Mouse (Mus musculus): Measurements from ENCODE around the gene Adra1d. TPM values are rescaled to one million over a fixed set of nuclear protein-coding genes. Genes with fewer than 3 reads are reported as not detected.
A peak's percentile ranks its signal among the peaks of the same experiment; 100 is the strongest.

Gene Adra1d
- polyA plus RNA-seq, 1 experiment from 2014 or later, result 1.8 TPM

GRCm38 (mm10) chr2:131527061-131527460 is 35.0 kb downstream of the Adra1d start:
- Histone ChIP-seq H3K36me3 (ENCODE audit: control insufficient read depth, insufficient read depth, low read length) (no peaks in the 10 kb centered on the region), H3K4me2 (ENCODE audit: low read depth, low read length) (no peak overlapping the region), H3K27me3 (ENCODE audit: control insufficient read depth, insufficient read depth, low read depth, low read length) (no peaks in the 10 kb centered on the region), H3K4me3 (ENCODE audit: low read length) (no peak overlapping the region), H3K9ac (ENCODE audit: low read length) (no peak overlapping the region), H3K9me3 (ENCODE audit: control insufficient read depth, low read length) (no peaks in the 10 kb centered on the region), H3K4me1 (replicated peaks; ENCODE audit: control insufficient read depth, insufficient read depth, low read length) (no peaks in the 10 kb centered on the region), H3K27ac (ENCODE audit: low read length) (no peak overlapping the region)
- 42% methylated on average over 3 of the region's 3 CpGs for WGBS
- no peak for ATAC-seq (ENCODE audit: low read depth)

- Histone ChIP-seq H3K9ac (ENCODE audit: low read length) (no peak overlapping the region), H3K4me2 (ENCODE audit: low read depth, low read length) (no peak overlapping the region), H3K27me3 (ENCODE audit: control insufficient read depth, insufficient read depth, low read depth, low read length) (no peaks in the 10 kb centered on the region), H3K4me3 (ENCODE audit: low read length) (no peak overlapping the region), H3K36me3 (ENCODE audit: control insufficient read depth, insufficient read depth, low read length) (peaks cover 3% of the 10 kb centered on the region), H3K4me1 (replicated peaks; ENCODE audit: control insufficient read depth, insufficient read depth, low read length) (no peaks in the 10 kb centered on the region), H3K27ac (ENCODE audit: low read length) (no peak overlapping the region), H3K9me3 (ENCODE audit: control insufficient read depth, low read length) (no peaks in the 10 kb centered on the region)
- no peak for ATAC-seq (ENCODE audit: low read depth)
- WGBS, result 93% methylated on average over 19 of the region's 19 CpGs
Observed at GRCm38 (mm10) chr2:131520743-131521142, 41.3 kb downstream of the Adra1d start.

- Histone ChIP-seq H3K4me3 (ENCODE audit: low read length) (no peak overlapping the region), H3K27ac (ENCODE audit: low read length) (no peak overlapping the region), H3K36me3 (ENCODE audit: control insufficient read depth, insufficient read depth, low read length) (peaks cover 3% of the 10 kb centered on the region), H3K9me3 (ENCODE audit: control insufficient read depth, low read length) (no peaks in the 10 kb centered on the region), H3K9ac (ENCODE audit: low read length) (no peak overlapping the region), H3K4me2 (ENCODE audit: low read depth, low read length) (no peak overlapping the region), H3K4me1 (replicated peaks; ENCODE audit: control insufficient read depth, insufficient read depth, low read length) (no peaks in the 10 kb centered on the region; the same call in 1 of the 2 replicates), H3K27me3 (ENCODE audit: control insufficient read depth, insufficient read depth, low read depth, low read length) (no peaks in the 10 kb centered on the region)
- ATAC-seq (ENCODE audit: low read depth), result no peak
- 24% methylated on average over 3 of the region's 3 CpGs for WGBS
Observed at GRCm38 (mm10) chr2:131518790-131519189, 43.3 kb downstream of the Adra1d start.

- peaks cover 3% of the 10 kb centered on the region; the same call in 1 of the 2 replicates for H3K4me1 ChIP-seq (replicated peaks; ENCODE audit: control insufficient read depth, insufficient read depth, low read length)
- H3K4me3 ChIP-seq (ENCODE audit: low read length), result no peak overlapping the region
- no peaks in the 10 kb centered on the region for H3K9me3 ChIP-seq (ENCODE audit: control insufficient read depth, low read length)
- no peak overlapping the region for H3K4me2 ChIP-seq (ENCODE audit: low read depth, low read length)
- no peak overlapping the region for H3K9ac ChIP-seq (ENCODE audit: low read length)
- 86% methylated on average over 4 of the region's 4 CpGs for WGBS
- H3K27me3 ChIP-seq (ENCODE audit: control insufficient read depth, insufficient read depth, low read depth, low read length), result no peaks in the 10 kb centered on the region
- no peak for ATAC-seq (ENCODE audit: low read depth)
- peaks cover 3% of the 10 kb centered on the region for H3K36me3 ChIP-seq (ENCODE audit: control insufficient read depth, insufficient read depth, low read length)
- H3K27ac ChIP-seq (ENCODE audit: low read length), result no peak overlapping the region
Observed at GRCm38 (mm10) chr2:131517550-131517949, 44.5 kb downstream of the Adra1d start.

GRCm38 (mm10) chr2:131514055-131514621 is 47.9 kb downstream of the Adra1d start:
- Histone ChIP-seq H3K9me3 (ENCODE audit: control insufficient read depth, low read length) (no peaks in the 10 kb centered on the region), H3K4me3 (ENCODE audit: low read length) (no peak overlapping the region), H3K9ac (ENCODE audit: low read length) (no peak overlapping the region), H3K27ac (ENCODE audit: low read length) (no peak overlapping the region), H3K4me1 (replicated peaks; ENCODE audit: control insufficient read depth, insufficient read depth, low read length) (peaks cover 6% of the 10 kb centered on the region; the same call in 1 of the 2 replicates), H3K4me2 (ENCODE audit: low read depth, low read length) (no peak overlapping the region), H3K27me3 (ENCODE audit: control insufficient read depth, insufficient read depth, low read depth, low read length) (no peaks in the 10 kb centered on the region), H3K36me3 (ENCODE audit: control insufficient read depth, insufficient read depth, low read length) (no peaks in the 10 kb centered on the region)
- WGBS, result 85% methylated on average over 4 of the region's 4 CpGs
- ATAC-seq (ENCODE audit: low read depth), result no peak

GRCm38 (mm10) chr2:131513477-131513876 is 48.6 kb downstream of the Adra1d start:
- H3K4me1 ChIP-seq (replicated peaks; ENCODE audit: control insufficient read depth, insufficient read depth, low read length), result peaks cover 12% of the 10 kb centered on the region
- H3K9me3 ChIP-seq (ENCODE audit: control insufficient read depth, low read length), result no peaks in the 10 kb centered on the region
- 29% methylated on average over 2 of the region's 2 CpGs for WGBS
- ATAC-seq (ENCODE audit: low read depth), result peak; percentile 4; the same call in 1 of the 2 replicates
- H3K4me2 ChIP-seq (ENCODE audit: low read depth, low read length), result no peak overlapping the region
- no peaks in the 10 kb centered on the region for H3K27me3 ChIP-seq (ENCODE audit: control insufficient read depth, insufficient read depth, low read depth, low read length)
- H3K36me3 ChIP-seq (ENCODE audit: control insufficient read depth, insufficient read depth, low read length), result no peaks in the 10 kb centered on the region
- H3K9ac ChIP-seq (ENCODE audit: low read length), result no peak overlapping the region
- no peak overlapping the region for H3K4me3 ChIP-seq (ENCODE audit: low read length)
- H3K27ac ChIP-seq (ENCODE audit: low read length), result no peak overlapping the region

GRCm38 (mm10) chr2:131510531-131510930 is 51.6 kb downstream of the Adra1d start:
- H3K4me2 ChIP-seq (ENCODE audit: low read depth, low read length), result no peak overlapping the region
- H3K27me3 ChIP-seq (ENCODE audit: control insufficient read depth, insufficient read depth, low read depth, low read length), result no peaks in the 10 kb centered on the region
- H3K9ac ChIP-seq (ENCODE audit: low read length), result no peak overlapping the region
- ATAC-seq (ENCODE audit: low read depth), result no peak
- no peak overlapping the region for H3K27ac ChIP-seq (ENCODE audit: low read length)
- H3K36me3 ChIP-seq (ENCODE audit: control insufficient read depth, insufficient read depth, low read length), result no peaks in the 10 kb centered on the region
- peaks cover 28% of the 10 kb centered on the region for H3K4me1 ChIP-seq (replicated peaks; ENCODE audit: control insufficient read depth, insufficient read depth, low read length)
- H3K4me3 ChIP-seq (ENCODE audit: low read length), result no peak overlapping the region
- 53% methylated on average over 5 of the region's 5 CpGs for WGBS
- no peaks in the 10 kb centered on the region for H3K9me3 ChIP-seq (ENCODE audit: control insufficient read depth, low read length)

GRCm38 (mm10) chr2:131509671-131510313 is 52.3 kb downstream of the Adra1d start:
- Histone ChIP-seq H3K36me3 (ENCODE audit: control insufficient read depth, insufficient read depth, low read length) (no peaks in the 10 kb centered on the region), H3K9ac (ENCODE audit: low read length) (peak overlapping the region; percentile 55), H3K4me3 (ENCODE audit: low read length) (peak overlapping the region; percentile 37), H3K9me3 (ENCODE audit: control insufficient read depth, low read length) (no peaks in the 10 kb centered on the region), H3K4me1 (replicated peaks; ENCODE audit: control insufficient read depth, insufficient read depth, low read length) (peaks cover 31% of the 10 kb centered on the region), H3K27ac (ENCODE audit: low read length) (peak overlapping the region; percentile 65), H3K4me2 (ENCODE audit: low read depth, low read length) (peak overlapping the region; percentile 61), H3K27me3 (ENCODE audit: control insufficient read depth, insufficient read depth, low read depth, low read length) (no peaks in the 10 kb centered on the region)
- peak; percentile 74 for ATAC-seq (ENCODE audit: low read depth)
- 12% methylated on average over 17 of the region's 17 CpGs for WGBS

- Histone ChIP-seq H3K4me1 (replicated peaks; ENCODE audit: control insufficient read depth, insufficient read depth, low read length) (peaks cover 28% of the 10 kb centered on the region), H3K27ac (ENCODE audit: low read length) (no peak overlapping the region), H3K4me3 (ENCODE audit: low read length) (no peak overlapping the region), H3K9ac (ENCODE audit: low read length) (no peak overlapping the region), H3K9me3 (ENCODE audit: control insufficient read depth, low read length) (no peaks in the 10 kb centered on the region), H3K4me2 (ENCODE audit: low read depth, low read length) (no peak overlapping the region), H3K27me3 (ENCODE audit: control insufficient read depth, insufficient read depth, low read depth, low read length) (no peaks in the 10 kb centered on the region), H3K36me3 (ENCODE audit: control insufficient read depth, insufficient read depth, low read length) (no peaks in the 10 kb centered on the region)
- ATAC-seq (ENCODE audit: low read depth), result no peak
- 30% methylated on average over 2 of the region's 2 CpGs for WGBS
Observed at GRCm38 (mm10) chr2:131508501-131508900, 53.6 kb downstream of the Adra1d start.

Measured in lung, embryonic 16.5 days (tissue).